Mouse (Mus musculus): ENCODE measurements around the gene Kifc3.

DNA sequence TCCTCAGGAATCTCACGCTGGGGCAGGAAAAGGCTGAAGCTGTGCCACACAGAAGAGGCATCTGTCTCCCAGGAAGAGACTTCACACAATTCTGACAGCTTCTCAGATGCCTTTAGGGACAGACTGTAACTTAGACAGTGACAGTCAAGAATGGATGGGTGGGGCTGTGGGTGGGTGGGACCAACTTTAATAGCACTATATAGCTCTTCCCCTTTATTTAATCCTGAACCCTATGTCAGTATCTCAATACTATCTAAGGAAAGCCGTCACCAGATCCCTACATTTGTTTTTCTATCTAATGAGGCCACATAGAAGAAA lies 24.5 kb upstream of the Kifc3 start:
- TF ChIP-seq CTCF (conservative IDR thresholded peaks at IDR 0.05; ENCODE audit: low read length) (no peak), NANOG (IDR thresholded peaks at IDR 0.05; ENCODE audit: borderline replicate concordance, low read length) (no peak)
